Mouse (Mus musculus) A20 (cell line): ENCODE results near the gene Ttll2.
"Not testable (repeated sequence)": the region's sequence is repeated elsewhere in the genome, so short reads cannot be mapped to it uniquely, and the experiment has no call there.

ENCODE experiments used
- DNase-seq: peaks from one replicate; pipeline ENCODE4 v3.0.0-alpha.2; 2011; ENCODE audit warnings: low read depth, low spot score

The Ttll2 gene

GRCm38 (mm10) chr17:7352596-7352995, at the start of gene Ttll2:
Gene Ttll2, minus strand, starts transcription at chr17:7352696.
- DNase-seq: not testable (repeated sequence)

DNA sequence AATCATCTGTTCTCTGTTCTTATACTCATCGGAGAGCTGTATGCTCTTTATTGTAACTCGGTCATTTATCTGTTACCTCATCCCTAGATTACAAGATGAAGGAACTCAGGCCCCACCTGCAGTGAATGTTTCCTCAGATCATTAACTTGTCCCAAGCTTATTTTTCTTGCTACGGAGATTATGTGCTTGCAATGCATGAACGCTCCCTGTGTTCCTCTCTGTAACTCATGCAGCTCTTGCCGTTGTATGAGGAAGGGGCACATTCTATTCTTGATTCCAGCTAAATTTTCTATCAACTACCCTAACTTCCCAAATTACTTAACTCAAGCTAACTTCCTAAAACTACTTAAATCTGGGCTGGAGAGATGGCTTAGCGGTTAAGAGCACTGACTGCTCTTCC, 47.3 kb upstream of the Ttll2 start:
- DNase-seq: not testable (repeated sequence)

- DNase-seq: not testable (repeated sequence)
These were observed 45.8 kb upstream of the Ttll2 start for GRCm38 (mm10) chr17:7398198-7398847.

- not testable (repeated sequence) for DNase-seq
These were observed 44.6 kb upstream of the Ttll2 start for GRCm38 (mm10) chr17:7397079-7397478.

- DNase-seq: not testable (repeated sequence)
These were observed 43.8 kb upstream of the Ttll2 start for GRCm38 (mm10) chr17:7396288-7396687.

GRCm38 (mm10) chr17:7395671-7396070, 43.2 kb upstream of the Ttll2 start:
- not testable (repeated sequence) for DNase-seq

DNA sequence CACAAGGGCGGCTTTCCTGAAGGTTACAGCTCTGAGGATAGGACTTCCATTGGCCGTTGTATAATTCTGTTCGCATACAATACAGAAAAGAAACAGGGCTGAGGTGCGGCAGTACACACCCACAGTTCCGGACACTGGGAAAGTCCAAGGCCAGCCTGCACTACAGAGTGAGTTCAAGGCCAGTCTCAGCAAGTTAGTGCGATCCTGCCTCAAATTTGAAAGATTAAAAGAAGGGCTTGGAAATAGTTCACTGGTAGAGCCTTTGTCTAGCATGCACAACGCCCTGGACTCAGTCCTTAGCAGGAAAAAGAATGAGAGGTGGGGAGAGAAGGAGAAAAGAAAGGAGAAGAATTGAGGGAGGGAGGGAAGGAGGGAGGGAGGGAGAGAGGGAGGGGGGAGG, 42.6 kb upstream of the Ttll2 start:
- DNase-seq: not testable (repeated sequence)

DNA sequence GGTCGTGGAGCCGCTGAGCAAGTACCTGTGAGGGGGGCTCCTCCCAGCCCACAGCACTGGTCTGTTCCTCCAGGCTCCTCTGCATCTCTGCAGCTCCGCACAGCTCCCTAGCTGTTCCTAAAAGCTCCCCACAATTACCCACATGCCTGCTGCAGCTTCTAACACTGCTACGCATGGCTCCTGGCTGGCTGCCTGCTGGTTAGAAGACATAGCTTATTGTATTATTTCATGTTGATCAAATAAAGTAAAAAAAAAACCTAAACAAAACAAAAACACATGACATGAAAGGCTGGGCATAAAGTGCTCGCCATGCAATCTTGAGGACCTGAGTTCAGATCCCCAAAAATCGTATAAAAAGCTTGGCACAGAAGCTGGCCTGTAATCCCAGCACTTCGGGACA, 37.4 kb upstream of the Ttll2 start:
- not testable (repeated sequence) for DNase-seq

DNA sequence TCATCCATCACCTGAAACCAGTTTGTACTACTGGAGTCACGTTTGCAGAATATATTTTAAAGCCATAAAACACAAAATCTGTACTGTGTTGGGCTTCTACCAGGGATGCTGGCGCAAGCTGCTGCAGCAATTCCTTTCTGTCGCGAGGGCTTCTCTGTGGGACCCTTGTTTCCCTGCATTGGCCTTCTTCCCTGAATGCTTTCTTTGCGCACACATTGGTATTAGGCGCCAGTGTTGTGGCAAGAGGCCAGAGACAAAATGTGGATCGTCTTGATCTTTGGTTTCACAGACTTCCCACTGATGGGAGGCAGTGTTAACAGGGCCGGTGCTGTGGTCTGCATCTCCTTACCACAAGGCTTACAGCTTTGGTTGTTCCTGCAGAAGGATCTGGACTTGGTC, 36.5 kb upstream of the Ttll2 start:
- not testable (repeated sequence) for DNase-seq

GRCm38 (mm10) chr17:7388341-7388957, 36.0 kb upstream of the Ttll2 start:
- not testable (repeated sequence) for DNase-seq

DNA sequence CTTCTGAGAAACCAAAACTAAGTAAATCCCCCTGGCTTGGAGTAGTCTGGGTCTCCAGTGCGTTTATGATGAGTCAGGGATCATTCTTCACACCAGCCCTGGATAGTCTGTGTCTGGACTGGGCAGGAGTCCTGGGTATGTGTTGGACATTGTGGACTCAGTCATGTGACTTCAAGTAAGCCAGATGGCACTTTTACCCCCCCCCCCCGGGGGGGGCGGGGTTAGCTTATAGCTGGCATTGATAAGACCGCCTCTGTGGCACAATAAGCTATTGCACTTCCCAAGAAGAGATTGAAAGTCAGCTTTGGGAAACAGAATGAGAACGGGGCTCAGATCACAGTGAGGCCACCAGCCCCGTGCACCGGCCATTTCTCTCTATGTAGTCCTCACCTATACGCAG, 33.5 kb upstream of the Ttll2 start:
- DNase-seq: not testable (repeated sequence)

GRCm38 (mm10) chr17:7385364-7385763, 32.9 kb upstream of the Ttll2 start, which contains the start of gene Unc93a2:
Gene Unc93a2, minus strand, starts transcription at chr17:7385464.
- DNase-seq: not testable (repeated sequence)

DNA sequence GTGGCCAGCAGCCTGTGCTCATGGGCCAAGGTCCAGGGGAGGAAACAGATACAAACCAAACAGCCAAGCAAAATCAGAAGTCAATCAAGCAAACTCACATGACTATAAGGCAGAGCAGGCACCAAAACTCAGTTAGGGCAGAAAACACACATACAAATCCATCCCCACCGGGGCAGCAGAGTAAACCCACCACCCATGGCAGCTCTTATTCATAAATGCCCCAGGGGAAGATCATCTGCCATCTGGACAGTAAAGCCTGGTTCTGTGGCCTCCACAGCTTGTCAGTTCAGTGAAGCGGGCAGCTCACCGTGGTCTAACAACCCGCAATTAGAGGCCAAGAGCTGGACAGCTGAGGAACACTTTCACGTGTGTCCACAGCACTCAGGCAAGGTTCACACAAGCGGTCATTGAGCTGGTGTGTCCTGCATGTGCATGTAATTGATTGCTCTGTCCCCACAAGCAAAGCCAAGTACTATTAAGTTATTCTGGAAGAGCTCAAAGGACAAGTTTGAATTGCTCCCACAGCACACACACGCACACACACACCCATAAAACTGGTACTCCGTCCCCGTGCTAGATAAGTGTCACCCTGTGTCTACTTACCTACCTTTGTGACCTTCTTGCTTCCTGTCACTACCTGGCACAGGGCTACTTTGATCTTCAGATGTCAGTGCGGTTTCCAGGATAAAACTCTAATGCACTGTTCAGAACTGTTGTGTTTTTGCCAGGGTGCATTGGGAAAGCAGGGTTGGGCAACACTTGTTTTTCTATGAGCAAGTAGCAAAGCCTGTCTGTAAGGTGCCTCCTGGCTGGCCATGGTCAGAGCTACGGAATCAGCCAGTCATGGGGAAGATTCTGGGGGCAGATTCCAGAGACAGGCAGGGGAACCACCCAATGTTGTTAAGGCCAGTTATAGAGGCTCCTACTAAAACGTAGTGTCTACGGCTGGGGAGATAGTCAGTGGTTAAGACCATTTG, 31.0 kb upstream of the Ttll2 start:
- DNase-seq: not testable (repeated sequence)

- DNase-seq: not testable (repeated sequence)
These were observed 30.2 kb upstream of the Ttll2 start for GRCm38 (mm10) chr17:7382711-7383110.

DNA sequence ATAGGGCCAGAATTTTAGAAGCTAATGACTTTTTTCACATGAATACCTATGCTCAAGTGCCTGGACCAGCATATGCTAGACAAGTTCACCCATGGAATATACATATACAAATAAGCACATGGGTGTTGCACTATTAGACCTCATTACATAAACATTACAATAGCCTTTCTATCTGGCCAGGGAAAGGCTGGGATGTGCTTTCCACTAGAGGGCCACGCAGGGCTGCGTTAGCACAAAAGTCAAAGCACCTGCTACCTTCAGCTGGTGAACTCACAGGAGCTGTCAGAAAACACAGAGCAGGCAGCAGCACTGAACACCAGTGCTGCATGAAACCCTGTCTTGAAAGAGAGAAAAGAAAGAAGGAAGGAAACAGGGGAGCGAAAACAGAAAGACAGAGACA, 25.4 kb upstream of the Ttll2 start:
- DNase-seq: not testable (repeated sequence)

DNA sequence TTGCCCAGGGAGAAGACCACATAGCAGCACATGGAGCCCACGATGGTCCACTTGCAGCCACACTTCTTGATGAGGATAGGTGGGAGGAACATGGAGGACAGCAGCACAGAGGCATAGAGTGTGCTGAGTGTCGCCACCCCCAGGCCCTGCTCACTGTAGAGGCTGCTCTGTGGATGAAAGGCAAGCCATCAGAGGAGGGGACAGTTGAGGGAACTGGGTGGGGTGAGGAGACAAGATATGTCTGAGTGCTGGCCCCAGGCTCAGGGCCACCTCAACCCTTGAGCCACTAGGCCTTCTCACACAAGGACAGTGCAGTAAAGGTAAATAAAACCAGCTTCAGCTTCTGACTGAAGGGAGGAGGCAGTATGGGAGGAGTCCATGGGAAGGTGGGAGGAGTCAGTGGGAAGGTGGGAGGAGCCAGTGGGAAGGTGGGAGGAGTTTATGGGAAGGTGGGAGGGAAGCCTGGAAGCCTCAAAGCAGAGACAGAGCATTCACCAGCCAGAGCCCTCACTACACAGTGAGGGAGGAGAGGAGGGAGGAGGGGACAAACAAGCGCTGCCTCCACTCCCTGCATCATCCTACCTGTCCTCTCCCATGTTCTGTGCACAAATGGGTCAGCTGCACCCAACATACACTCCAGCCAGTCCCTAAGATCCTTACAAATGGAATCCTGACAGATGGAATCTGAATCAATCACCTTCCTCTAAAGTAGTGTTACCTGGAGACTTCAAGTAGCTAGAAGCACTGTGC, 24.6 kb upstream of the Ttll2 start:
- DNase-seq: not testable (repeated sequence)

DNA sequence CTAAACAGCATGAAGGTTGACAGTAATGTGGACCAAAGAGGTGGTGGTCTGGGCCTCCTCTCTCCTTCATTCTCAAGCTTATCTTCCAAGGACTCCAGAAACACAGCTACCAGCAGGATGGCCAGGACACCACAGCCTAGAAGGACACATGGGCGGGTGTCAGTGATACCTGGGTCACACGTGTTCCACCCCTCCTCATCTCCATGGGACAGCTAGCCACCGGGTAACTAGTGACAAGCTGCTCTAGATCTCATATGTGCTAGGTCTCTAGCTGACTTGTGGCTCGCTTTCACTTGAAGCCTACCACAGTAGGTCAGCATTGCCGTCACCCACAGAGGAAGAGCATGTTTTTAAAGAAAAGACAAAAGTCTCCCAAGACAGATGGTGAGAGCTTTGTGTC, 19.4 kb upstream of the Ttll2 start, which contains the start of gene Gm49630:
Gm49630 (minus strand) TSS at position 101 of the 400 bp plus-strand sequence.
- DNase-seq: not testable (repeated sequence)

- not testable (repeated sequence) for DNase-seq
These were observed 16.9 kb upstream of the Ttll2 start for GRCm38 (mm10) chr17:7369401-7369800.

GRCm38 (mm10) chr17:7366676-7367374, 14.3 kb upstream of the Ttll2 start:
- not testable (repeated sequence) for DNase-seq

DNA sequence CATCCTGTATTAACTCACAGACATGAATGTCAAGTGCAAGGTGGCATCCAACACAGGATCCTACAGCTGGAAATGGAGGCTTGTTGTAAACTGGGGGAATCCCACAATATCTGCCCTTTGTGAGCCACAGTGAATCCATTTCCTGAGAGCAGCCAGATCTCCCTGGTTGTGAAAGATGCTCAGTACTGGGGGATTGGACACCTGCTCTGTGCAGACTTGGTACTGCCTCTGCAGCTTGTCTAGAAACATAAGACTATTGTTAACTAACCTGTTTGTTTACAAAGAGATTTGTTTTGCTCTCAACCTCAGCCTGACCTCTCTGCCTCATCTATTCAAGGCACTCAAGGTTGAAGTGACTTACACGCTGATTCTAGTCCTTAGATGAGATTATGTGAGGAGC, 13.8 kb upstream of the Ttll2 start:
- DNase-seq: not testable (repeated sequence)
